Mouse (Mus musculus) NIH3T3 (cell line): ENCODE results near the gene Slc5a11.

Source experiments
- DNase-seq: peaks from one replicate; pipeline ENCODE4 v3.0.0-alpha.2; 2012; ENCODE audit warnings: low read depth

The Slc5a11 gene

DNA sequence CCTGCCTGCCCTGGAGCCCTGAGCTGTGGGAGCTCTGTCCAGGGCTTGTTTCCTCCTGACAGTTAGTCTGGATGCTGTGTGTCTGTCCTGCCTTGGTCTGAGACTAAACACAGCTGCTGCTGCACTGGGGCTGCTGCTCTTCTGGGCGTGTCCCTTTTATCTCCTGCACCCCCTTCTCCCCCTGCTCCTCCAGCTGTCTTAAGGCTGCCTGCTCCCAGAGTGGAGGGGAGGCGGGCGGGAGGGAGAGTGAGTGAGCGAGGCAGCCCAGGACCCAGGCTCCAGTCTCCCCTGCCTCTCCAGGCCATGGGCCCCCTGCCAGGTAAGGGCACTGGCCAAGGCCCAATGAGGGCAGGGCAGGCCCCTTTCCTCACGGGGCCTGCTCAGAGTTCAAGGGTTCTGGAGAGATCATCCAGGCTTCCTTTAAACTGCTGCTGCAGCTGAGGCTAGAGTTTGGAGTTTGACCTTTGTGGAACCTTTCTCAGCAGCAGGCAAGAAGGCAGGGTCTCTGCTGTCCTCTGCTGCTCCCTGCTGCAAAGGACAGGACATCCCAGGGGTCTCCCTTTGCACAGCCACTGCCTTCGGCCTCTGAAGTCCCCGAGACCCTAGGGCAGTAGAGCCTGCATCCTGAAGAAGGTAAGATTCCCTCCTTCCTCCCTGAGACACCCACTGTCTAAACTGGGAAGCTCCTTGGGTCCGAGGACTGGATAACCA, at the start of gene Slc5a11:
TSS of gene Slc5a11 (plus strand) at position 416 of the 711 bp plus-strand sequence.
- DNase-seq: peak; percentile 21

DNA sequence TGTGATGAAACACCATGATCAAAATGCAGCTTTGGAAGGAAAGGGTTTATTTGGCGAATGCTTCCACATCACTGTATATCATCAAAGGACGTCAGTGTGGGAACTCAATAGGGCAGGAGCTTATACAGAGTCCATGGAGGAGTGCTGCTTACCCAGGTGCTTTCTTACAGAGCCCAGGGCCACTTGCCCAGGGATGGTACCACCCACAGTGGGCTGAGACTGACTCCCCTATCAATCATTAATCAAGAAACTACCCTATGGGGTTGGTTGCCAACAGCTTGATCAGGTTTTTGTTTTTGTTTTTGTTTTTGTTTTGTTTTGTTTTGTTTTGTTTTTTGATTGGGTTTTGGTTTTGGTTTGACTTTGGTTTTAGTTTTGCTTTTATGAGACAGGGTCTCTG, 47.1 kb upstream of the Slc5a11 start:
- DNase-seq: no peak

DNA sequence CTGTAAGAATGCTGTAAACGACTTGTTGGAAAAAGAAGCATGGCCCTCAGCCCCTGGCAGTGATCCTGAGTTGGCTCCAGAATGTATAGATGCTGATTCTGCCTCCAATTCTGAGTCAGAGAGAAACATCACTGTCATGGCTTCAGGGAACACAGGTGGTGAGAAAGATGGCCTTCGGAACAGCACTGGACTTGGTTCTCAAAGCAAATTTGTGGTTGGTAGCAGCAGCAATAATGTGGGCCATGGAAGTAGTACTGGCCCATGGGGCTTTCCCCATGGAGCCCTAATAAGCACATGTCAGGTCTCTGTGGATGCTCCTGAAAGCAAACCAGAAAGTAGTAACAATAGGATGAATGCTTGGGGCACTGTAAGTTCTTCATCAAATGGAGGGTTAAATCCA, 45.0 kb upstream of the Slc5a11 start:
- no peak for DNase-seq

DNA sequence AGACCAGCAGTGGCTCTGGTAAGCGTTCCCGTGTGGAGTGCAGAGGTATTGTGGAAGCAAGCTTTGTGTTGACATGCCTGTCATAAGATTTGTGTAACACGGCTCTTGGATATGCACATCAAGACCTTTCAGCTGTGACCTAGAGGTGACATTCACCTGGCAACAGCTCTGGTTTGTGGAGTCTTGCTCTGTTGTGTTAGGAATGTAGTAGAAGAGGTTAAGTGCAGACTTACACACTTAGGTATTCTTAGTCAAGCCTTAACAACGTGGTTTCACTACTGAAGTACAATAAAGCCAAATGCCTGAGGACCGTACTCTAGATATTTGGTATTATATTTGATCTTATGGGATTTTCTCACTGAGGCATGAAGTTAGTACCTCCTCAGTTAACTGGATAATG, 42.5 kb upstream of the Slc5a11 start:
- DNase-seq: no peak

DNA sequence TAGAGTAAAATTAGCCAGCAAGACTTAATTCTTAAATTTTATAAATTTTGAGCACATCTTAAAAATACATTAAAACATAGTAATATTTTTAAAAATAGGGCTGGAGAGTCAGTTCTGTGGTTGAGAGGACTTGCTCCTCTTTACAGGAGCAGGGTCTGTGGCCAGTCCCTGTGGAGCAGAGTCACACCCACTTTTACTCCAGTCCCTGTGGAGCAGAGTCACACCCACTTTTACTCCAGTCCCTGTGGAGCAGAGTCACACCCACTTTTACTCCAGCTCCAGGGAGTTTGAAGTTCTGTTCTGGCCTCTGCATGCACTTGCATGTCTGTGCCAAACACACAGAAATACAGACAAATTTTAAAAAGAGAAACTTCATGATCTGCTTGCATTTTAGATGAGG, 37.4 kb upstream of the Slc5a11 start:
- DNase-seq: no peak

DNA sequence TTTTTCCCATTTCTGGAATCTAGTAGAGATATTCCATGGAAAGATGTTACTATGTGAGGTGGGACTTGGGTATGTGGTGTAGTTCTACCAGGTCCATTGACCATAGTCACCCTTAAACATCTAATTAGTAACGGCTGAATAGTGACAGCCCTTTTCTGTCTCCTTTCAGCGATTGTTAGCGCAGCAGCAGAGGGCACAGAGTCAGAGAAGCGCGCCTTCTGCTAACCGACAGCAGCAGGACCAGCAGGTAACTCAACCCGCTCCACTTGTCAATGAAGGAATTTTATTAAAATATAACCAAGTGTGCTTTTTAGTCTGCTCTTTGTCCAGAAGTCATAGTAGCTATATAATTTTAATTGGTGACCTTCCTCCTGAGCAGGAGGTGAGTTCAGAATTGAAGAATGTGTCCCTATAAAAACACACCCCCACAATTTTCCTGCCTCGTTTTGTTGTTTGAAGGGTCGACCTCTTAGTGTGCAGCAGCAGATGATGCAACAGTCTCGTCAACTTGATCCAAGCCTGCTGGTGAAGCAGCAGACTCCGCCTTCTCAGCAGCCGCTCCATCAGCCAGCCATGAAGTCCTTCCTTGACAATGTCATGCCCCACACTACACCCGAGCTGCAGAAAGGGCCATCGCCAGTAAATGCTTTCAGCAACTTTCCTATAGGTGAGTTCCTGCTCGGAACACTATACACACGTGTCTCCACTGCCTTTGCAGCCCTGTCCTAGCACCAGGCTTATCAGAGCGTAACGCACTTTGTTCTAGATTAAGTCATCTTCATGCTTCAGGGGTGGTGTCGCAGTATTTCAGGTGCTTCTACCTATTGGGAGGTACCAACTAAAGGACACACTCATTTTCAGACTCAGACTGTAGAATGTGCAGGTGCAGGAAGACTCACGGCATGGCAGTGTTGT, 32.5 kb upstream of the Slc5a11 start:
- DNase-seq: no peak

DNA sequence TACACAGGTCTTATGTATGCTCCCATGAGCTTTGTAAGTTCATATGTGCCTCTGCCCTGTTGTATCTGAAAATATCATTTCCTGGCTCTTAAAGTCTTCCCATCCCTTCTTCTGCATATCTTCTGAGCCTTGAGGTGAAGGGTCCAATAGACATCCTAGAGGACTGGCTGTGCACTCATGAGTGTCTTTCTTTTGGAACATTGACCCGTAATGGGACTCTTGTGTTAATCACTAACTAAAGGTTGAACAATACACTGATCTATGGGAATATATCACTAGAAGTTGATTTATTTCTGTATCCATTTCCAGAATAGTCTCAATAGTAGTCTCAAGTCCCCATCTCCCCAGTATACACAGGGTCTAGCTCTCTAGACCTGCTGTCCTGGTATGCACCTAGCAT, 29.7 kb upstream of the Slc5a11 start:
- DNase-seq: no peak

DNA sequence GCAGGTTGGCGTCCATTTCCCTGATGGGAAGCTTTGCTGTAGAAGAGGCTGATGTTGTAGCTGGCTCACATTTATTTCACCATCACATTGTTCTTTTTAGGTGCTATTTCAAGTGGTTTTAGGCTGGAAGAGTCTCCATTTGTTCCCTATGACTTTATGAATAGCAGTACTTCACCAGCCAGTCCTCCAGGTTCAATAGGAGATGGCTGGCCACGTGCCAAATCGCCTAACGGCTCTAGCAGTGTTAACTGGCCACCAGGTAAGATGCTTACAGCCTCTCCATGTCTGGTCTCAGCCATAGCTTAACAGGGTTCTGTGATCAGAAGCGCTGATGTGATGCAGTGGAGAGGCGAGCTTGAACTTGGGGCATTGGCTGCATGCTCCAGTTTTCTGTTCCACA, 28.1 kb upstream of the Slc5a11 start:
- no peak for DNase-seq

DNA sequence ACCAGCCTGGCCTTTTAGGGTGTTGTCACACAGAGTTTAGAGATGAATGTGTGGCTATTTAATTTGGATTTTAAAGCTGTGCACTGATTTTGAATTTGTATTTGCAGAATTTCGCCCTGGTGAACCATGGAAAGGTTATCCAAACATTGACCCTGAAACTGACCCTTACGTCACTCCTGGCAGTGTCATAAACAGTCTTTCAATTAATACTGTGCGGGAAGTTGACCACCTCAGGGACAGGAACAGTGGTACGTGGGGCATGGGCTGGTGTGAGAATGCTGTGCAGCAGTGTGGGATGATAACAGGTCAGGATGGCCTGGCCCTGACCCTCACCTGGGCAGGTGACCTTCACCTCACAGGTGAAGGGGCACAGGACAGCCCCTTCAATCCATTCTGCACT, 27.3 kb upstream of the Slc5a11 start:
- no peak for DNase-seq

DNA sequence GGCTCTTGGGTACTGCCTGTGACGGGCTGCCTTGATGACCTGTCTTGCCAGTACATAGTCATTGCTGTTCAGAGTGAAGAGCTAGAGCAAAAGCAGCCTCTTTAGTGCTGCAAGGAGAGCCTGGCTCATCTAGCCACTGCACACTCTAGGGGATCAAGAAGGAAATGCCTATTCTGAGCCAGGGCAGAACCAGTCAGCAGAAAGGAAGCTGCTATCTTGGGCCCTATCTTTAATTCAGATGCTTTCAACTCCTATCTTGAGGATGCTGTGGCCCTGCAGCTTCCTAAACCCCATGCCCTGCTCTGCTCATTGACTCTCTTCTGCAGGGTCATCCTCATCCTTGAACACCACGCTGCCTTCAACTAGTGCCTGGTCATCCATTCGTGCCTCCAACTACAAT, 26.1 kb upstream of the Slc5a11 start:
- DNase-seq: no peak

DNA sequence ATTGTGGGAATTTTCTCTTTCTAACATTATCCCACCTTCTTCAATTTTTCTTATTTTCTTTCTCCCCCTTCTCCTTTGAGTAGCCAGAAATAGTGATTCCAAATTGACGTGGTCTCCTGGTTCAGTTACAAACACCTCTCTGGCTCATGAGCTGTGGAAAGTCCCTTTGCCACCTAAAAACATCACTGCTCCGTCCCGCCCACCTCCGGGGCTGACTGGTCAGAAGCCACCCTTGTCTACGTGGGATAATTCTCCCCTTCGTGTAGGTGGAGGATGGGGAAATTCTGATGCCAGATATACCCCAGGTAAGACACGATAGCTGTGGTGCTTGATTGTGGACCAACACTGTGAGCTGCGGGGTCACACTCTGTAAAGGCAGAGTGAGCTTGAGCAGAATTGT, 24.8 kb upstream of the Slc5a11 start:
- no peak for DNase-seq

DNA sequence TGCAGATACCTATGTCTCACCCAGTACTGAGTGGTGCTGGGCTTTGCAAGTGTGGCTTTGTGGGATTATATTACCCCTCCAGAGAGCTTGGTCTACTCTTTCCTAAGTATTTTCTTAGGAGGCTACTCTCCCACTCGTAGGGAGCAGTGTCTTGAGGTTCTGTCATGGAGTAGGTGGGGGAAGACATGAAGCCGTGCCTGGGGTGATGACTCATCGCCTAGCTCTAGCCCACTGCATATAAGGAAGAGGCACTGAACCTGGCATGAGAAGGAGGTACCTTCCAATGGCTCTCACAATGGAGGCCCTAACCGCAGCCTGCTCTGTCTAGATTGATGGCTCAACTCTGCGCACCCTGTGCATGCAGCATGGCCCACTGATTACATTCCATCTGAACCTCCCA, 22.8 kb upstream of the Slc5a11 start:
- peak; percentile 14 for DNase-seq

DNA sequence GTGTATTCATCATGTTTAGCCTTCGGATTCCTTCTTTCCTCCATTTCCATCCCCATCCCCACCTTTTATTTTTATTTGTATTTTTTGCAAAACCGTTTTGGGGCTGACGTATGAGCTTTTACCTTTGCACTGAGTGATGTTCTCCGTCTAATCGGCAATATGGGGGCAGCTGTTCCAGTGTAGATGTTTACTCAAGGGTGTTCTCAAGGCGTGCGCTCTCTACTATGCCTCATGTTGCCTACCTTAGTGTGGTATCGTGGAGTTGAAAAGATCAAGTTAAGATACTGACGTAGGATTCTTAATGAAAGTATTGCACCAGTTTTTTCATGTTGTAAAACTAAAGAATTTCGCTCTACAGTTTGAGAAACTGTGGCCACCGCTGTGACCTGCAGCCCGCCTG, 21.4 kb upstream of the Slc5a11 start:
- DNase-seq: no peak

DNA sequence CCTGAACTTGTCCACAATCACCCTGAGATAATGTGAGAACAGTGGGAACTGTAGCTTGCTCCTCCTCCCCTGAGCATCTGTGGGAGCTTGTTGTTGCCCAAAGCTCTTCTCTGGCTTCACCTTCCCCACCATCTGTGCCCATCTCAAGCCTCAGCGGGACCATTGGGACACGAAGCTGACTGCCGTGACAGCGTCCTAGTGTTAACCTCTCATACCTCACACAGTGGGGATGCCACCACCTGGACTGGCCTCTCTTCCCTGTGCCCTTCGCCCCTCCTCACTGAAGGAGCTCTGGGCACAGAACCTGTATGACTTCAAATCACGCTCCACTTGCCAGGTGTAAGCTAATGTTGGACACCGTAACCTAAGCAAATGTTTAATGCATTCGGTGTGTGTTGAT, 19.9 kb upstream of the Slc5a11 start:
- DNase-seq: no peak

DNA sequence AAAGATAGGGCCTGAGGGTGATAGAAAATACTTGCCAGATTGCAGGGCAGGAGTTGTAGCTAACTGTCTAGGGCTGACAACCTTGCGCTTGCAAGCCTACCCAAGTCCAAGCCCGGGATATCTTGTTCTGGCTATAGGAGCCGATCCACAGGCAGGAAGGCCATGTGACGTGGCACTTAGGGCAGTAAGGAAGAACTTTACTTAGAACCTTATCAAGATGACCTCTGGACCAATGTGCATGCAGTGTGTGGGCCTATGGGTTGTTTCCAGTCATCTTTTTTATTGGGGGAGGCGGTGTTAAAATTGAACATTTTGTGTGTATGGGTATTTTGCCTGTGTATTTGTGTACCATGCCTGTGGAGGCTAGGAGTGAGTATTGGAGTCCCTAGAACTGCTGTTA, 18.1 kb upstream of the Slc5a11 start:
- no peak for DNase-seq

DNA sequence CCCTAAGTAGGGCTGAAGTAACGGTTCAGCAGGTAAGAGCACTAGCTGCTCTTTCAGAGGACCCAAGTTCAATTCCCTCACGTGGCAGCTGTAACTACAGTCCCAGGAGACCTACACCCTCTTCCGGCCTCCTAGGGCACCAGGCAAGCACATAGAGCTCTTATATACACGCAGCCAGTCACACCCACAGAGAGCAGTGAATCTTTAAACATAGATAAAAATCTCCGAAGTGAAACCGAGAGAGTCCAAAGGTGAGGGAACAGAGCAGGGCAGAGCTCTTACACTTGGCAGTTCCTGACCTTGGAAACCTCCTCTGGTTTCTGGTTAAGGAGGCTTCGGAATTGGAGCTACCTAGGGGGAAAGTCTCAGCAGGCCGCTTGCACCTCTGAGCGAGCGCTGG, 15.9 kb upstream of the Slc5a11 start:
- DNase-seq: no peak

DNA sequence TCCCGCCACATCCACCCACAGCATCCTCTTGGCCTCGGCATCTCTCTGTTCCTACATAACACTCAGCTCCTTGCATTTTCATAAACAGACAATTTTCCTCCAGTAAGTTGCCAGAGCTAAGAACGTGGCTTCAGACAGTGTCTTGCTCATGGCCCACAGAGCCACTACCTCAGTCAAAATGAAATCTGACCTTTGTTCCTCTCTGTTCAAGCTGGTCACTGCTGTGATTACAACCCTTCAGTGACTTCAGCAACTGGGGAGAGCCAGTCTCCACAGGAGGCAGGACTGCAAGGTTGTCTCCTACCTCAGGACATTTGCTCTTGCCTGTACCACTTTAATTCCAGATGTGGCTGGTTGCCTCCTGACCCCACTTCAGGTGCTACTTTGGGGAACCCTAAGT, 15.4 kb upstream of the Slc5a11 start:
- no peak for DNase-seq

DNA sequence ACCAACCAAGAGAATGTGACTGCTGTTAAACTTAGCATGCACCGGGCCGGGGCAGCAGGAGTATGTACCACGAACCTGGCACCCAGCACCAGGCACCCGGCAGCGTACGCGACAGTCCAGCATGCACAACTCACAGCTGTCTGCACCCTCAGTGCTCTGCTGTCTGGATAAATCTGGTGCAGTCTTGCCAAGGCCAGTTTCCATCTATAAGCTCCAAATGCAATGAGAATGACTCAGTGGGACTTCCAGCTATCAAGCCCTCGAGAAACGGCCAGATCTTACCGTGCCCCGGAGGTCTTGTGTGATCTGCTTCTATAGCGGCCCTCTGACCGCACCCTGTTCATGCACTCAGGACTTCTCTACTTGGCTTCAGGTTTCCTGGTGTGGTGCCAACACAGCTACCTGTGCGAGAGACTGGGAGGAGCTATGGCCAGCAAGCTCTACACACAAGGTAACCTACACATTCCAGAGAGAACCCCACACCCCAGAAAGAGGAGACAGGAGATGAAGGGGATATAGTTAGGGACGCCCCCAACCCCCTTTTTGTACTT, 14.8 kb upstream of the Slc5a11 start:
- DNase-seq: no peak

DNA sequence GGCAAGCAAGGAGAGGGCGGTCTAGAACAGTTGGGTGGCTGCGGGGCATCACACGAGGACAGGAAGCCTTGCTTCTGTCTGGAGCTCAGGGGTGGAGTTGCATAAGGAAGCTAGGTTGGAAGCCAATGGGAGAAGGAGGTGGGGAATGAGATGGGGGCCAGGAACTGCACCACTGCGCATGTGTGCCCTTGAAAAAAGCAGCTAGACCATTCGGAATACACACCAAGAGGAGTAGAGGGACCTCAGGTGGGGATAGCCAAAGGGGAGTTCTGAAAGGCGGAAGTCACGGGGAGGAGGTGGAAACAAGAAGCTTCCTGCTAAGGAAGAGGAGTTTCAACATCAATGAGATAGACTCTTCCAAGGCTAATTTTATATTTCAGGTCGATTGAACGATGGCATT, 13.9 kb upstream of the Slc5a11 start:
- DNase-seq: no peak

DNA sequence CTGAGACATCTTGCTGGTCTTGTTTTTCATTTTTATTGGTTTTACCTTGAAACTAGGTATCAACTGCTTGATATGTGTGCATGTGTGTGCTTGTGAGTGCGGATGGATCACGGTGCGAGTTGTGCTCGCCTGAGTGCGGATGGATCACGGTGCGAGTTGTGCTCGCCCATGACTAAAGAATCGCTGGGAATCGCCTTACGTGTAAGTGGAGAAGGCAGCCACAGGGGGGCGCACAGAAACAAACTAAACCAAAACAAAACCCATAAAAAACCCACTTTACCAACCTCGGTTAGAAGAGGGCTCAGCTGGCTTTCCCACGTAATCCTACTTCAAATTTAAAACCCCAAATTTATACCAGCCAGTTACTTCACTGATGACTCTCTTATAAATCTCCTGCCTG, 9.3 kb upstream of the Slc5a11 start:
- peak; percentile 84 for DNase-seq

DNA sequence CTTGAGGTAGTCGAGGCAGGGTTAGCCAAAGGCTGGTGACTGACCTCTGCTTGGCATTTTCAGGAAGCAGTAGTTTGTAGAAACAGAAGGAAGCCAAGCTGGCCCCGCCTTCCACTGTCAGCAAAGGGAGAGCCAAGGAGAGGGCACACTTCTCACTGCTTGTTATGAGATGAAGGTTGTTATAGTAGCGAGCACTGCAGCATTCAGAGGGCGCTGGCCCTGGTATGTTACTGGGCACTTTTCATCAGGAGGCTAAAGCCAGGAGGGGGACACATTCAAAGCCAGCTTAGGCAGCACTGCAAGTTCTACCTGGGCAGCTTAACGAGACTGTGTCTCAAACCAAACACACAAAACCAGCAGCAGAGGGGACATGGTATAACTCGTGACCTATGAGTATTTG, 7.0 kb upstream of the Slc5a11 start:
- DNase-seq: no peak

DNA sequence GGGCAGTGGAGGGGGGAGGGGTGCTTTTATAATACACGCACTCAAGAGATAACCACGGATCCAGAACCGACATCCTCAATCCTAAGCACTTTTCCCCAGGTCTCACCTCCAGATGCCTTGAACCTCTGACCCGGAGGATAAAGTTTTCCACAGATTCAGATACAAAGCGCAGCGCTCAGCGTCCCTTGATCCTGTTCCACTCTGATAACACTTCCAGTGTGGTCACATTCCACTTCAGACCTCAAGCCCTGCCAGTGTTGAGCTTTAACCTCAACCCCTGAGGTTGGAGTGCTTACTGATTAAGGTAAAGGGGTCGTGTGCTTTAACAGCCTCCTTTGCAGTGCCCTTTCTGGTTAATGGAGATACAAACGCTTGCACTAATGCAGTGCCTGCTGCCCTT, 4.7 kb upstream of the Slc5a11 start:
- no peak for DNase-seq

DNA sequence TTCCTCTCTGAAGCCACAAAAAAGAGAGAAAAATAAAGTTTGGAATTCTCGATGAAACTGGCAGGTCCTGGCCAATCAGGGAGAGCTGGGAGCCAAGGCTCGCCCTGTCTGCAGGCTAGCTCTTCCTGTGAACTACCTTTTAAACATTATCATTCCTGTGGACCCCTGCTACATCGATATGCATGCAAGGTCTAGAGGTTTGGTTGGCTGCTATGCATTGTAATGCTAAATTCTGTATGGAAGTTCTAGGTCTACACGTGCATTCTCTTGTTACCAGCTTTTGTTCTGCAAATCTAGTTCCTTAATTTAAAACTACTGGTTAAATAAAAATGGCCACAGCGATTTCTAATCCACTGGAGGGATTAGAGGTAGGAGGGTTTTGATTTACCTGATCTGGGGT, 3.1 kb upstream of the Slc5a11 start:
- no peak for DNase-seq
